Mouse (Mus musculus): ENCODE measurements around the gene Cux1.

DNA sequence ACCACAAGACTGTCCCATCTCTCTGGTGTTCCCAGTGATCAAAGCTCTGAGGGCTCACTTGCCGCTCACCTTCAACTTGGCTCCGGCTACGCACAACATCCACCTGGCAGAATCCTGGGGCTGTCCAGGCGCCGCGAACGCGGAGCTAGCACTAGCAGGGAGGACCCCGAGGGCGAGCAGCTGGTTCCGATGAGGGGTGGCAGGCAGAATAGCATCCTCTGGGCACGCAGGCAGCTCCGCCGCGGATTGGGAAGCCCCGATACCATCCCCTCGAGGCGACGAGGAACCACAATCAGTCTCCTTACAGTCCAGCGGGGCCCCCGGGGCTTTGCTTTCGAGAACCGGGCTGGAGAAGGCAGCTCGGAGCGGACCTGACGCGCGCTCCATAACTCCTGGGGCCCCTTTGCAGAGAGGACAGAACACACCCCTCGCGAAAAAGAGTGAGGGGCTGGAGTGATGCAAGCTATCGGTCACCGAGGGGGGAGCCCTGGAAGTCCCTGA lies 1.9 kb downstream of the Cux1 start:
- TF ChIP-seq CTCF (IDR thresholded peaks at IDR 0.05; ENCODE audit: borderline replicate concordance, insufficient read depth, low read depth, low read length) (no peak), POLR2A (IDR thresholded peaks at IDR 0.05; ENCODE audit: borderline replicate concordance, insufficient read depth, low read length) (no peak)

Measured in cerebellum, adult 2 months (tissue).